Mouse (Mus musculus) heart, postnatal 0 days (tissue): ENCODE measurements around the gene Cherp. TPM values are rescaled to one million over a fixed set of nuclear protein-coding genes. Genes with fewer than 3 reads are reported as not detected.

Experiments used
- ATAC-seq: fragments of 200-750 bp; cut with Nextera tagmentation; 2 replicates; pipeline ENCODE4 v1.8.0; 2017; ENCODE audit warnings: low read depth, moderate number of reproducible peaks, moderate library complexity; ENCODE audit not compliant: insufficient read depth
- DNase-seq: peaks from one replicate; pipeline ENCODE4 v3.0.0-alpha.2; 2016; ENCODE audit warnings: low spot score
- H3K27ac ChIP-seq: fragments of 300-500 bp; sonication (generic); 2 replicates; pipeline ENCODE4 v1.5.1; 2014; ENCODE audit warnings: low read depth, mild to moderate bottlenecking
- H3K27me3 ChIP-seq: fragments of 300-500 bp; sonication (generic); 2 replicates; pipeline ENCODE4 v1.6.1; 2014; ENCODE audit warnings: low read length, mixed read lengths; ENCODE audit not compliant: control insufficient read depth, insufficient read depth
- H3K36me3 ChIP-seq: fragments of 300-500 bp; sonication (generic); replicated peaks from 2 replicates; pipeline ENCODE4 v1.6.1; 2014; ENCODE audit warnings: low read length, mixed read lengths; ENCODE audit not compliant: control insufficient read depth, insufficient read depth
- H3K4me1 ChIP-seq: fragments of 300-500 bp; sonication (generic); 2 replicates; pipeline ENCODE4 v1.6.1; 2014; ENCODE audit warnings: antibody characterized with exemption; ENCODE audit not compliant: control insufficient read depth, insufficient read depth
- H3K4me2 ChIP-seq: fragments of 300-500 bp; sonication (generic); 2 replicates; pipeline ENCODE4 v1.6.1; 2014; ENCODE audit warnings: low read depth, mild to moderate bottlenecking, low read length, moderate library complexity
- H3K4me3 ChIP-seq: fragments of 300-500 bp; sonication (generic); 2 replicates; pipeline ENCODE4 v1.5.1; 2014; ENCODE audit warnings: low read depth, low read length
- H3K9ac ChIP-seq: fragments of 300-500 bp; sonication (generic); replicated peaks from 2 replicates; pipeline ENCODE4 v1.6.1; 2014; ENCODE audit warnings: low read depth, low read length, mixed read lengths
- H3K9me3 ChIP-seq: fragments of 300-500 bp; sonication (generic); replicated peaks from 2 replicates; pipeline ENCODE4 v1.6.1; 2016; ENCODE audit warnings: low read length; ENCODE audit not compliant: control insufficient read depth
- CTCF ChIP-seq: IDR thresholded peaks from 2 replicates; pipeline ENCODE4 v1.5.1; 2016; ENCODE audit warnings: antibody characterized with exemption, control low read depth, low read depth
- EP300 ChIP-seq: IDR thresholded peaks from 2 replicates; pipeline ENCODE4 v1.6.1; 2016; ENCODE audit warnings: antibody characterized with exemption, low read depth
- WGBS: fragments of 180-500 bp; shearing (Covaris S2); extraction: QIAGEN DNeasy Blood & Tissue Kit; methylation state at CpG from one replicate; pipeline ENCODE4 v1.1.7; 2014; 5-methylcytosine and 5-hydroxymethylcytosine counted together
- microRNA-seq: library from miRNA; unstranded; fragments of <30 nt; microRNA quantifications from one replicate; pipeline ENCODE4, GENCODE M21; 2016
- polyA plus RNA-seq: library from polyadenylated mRNA; unstranded; fragments of >200 nt; fragmentation: Nextera tagmentation; extraction: Ambion mirVana; gene quantifications from 2 replicates; pipeline ENCODE4 v1.2.1, GENCODE M21; 2015
- total RNA-seq: library from RNA; depleted of rRNA; stranded (reverse); fragments of >200 nt; gene quantifications from 2 replicates; pipeline ENCODE4 v1.2.3, GENCODE M21; 2014; ENCODE audit warnings: low replicate concordance; rRNA removed

The Cherp gene
- total and polyA plus RNA-seq, 2 experiments from 2014 or later: 15.8 to 17.0 TPM

- no peaks in the 10 kb centered on the region for H3K36me3 ChIP-seq
- H3K4me1 ChIP-seq: peaks cover 48% of the 10 kb centered on the region
- H3K4me2 ChIP-seq: peak overlapping the region; percentile 90
- TF ChIP-seq CTCF (no peak), EP300 (no peak)
- H3K27ac ChIP-seq: peak overlapping the region; percentile 85
- H3K27me3 ChIP-seq: no peaks in the 10 kb centered on the region
- peak overlapping the region; percentile 75 for H3K4me3 ChIP-seq
- peak overlapping the region; percentile 83 for H3K9ac ChIP-seq
- peak; percentile 37 for ATAC-seq
- peak; percentile 34 for DNase-seq
- no peaks in the 10 kb centered on the region for H3K9me3 ChIP-seq
- WGBS: under 1% methylated on average over 67 of the region's 73 CpGs
Measured at GRCm38 (mm10) chr8:72420571-72421361, 54.3 kb downstream of the Cherp start.

DNA sequence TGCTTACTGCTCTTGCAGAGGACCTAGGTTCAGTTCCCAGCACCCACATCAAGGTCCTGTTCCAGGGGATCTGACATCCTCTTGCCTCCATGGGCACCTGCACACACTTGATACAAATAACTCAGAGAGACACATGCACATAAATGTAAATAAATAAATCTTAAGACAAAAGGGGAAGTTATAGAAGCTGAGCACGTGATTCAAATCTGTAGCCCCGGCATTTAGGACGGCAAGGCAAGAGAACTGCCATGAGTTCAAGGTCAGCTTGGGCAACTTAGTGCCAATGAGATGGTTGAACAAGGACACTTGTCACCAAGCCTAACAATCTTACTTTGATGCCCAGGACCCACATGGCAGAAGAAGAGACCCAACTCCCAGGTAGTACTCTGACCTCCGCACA is 57.0 kb downstream of the Cherp start:
- ATAC-seq (no peak), DNase-seq (no peak)
- no peak for TF ChIP-seq EP300
- TF ChIP-seq CTCF: no peak
- Histone ChIP-seq H3K27ac (no peak overlapping the region), H3K4me3 (no peak overlapping the region), H3K36me3 (0 out of 2 replicates have a peak, but pooled peaks cover 4% of the 10 kb centered on the region), H3K4me1 (peaks cover 65% of the 10 kb centered on the region), H3K9me3 (no peaks in the 10 kb centered on the region), H3K9ac (no peak overlapping the region), H3K27me3 (no peaks in the 10 kb centered on the region), H3K4me2 (no peak overlapping the region)
- 95% methylated on average over 4 of the region's 4 CpGs for WGBS

- Histone ChIP-seq H3K27me3 (no peaks in the 10 kb centered on the region), H3K4me1 (peaks cover 55% of the 10 kb centered on the region), H3K4me3 (no peak overlapping the region), H3K36me3 (0 out of 2 replicates have a peak, but pooled peaks cover 4% of the 10 kb centered on the region), H3K27ac (no peak overlapping the region), H3K4me2 (no peak overlapping the region), H3K9ac (no peak overlapping the region), H3K9me3 (no peaks in the 10 kb centered on the region)
- no peak for DNase-seq
- ATAC-seq: no peak
- TF ChIP-seq CTCF (no peak), EP300 (no peak)
- 33% methylated on average over 2 of the region's 2 CpGs for WGBS
Measured at GRCm38 (mm10) chr8:72415252-72415651, 59.8 kb downstream of the Cherp start.

DNA sequence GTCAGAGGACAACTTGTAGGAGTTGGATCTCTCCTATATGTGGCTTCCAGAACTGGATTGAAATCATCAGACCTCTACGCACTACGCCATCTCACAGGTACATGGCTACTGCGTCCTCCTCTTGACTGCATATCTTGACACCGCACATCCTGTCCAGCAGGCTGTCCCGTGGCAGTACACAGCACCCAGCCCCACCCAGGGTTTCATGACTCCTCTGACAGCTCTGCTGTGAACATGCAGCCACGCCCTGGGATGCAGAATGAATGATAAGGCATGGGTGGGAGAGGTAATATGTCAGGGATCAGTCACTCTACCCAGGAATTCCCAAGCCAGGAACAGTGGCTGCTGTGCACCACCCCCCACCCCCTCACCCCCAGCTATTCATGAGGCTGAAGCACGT is 61.2 kb downstream of the Cherp start:
- Histone ChIP-seq H3K4me3 (no peak overlapping the region), H3K36me3 (0 out of 2 replicates have a peak, but pooled peaks cover 4% of the 10 kb centered on the region), H3K4me1 (peaks cover 41% of the 10 kb centered on the region), H3K4me2 (no peak overlapping the region), H3K27me3 (no peaks in the 10 kb centered on the region), H3K9ac (no peak overlapping the region), H3K27ac (no peak overlapping the region), H3K9me3 (no peaks in the 10 kb centered on the region)
- TF ChIP-seq CTCF (no peak), EP300 (no peak)
- ATAC-seq (no peak), DNase-seq (no peak)
- 57% methylated on average over 7 of the region's 7 CpGs for WGBS

Small RNA genes within 50 kb of the gene (microRNA-seq; reads per million reads assigned to microRNA genes)
- 4.5 reads per million, percentile 19 among the genes with 10 or more reads in this experiment for gene Mir7068

Other genes with a start within 250 kb of the Cherp start
- 36.1 and 46.5 TPM in 2 replicates for gene Ap1m1, start 235.2 kb downstream of the Cherp start, total RNA-seq
- 82.8 and 83.4 TPM in 2 replicates for gene Ap1m1, start 235.2 kb downstream of the Cherp start, polyA plus RNA-seq
- 0.15 and 3.0 TPM in 2 replicates for gene Gm10282, start 170.0 kb downstream of the Cherp start, total RNA-seq
- 8.4 and 10.0 TPM in 2 replicates for gene Gm10282, start 170.0 kb downstream of the Cherp start, polyA plus RNA-seq
- 21.9 and 32.9 TPM in 2 replicates for gene Klf2, start 156.2 kb downstream of the Cherp start, total RNA-seq
- gene Klf2, start 156.2 kb downstream of the Cherp start, polyA plus RNA-seq: 17.7 and 21.3 TPM in 2 replicates
- 33.0 and 52.7 TPM in 2 replicates for gene Eps15l1, start 53.8 kb downstream of the Cherp start, total RNA-seq
- 23.2 and 24.9 TPM in 2 replicates for gene Eps15l1, start 53.8 kb downstream of the Cherp start, polyA plus RNA-seq
- gene Calr3, start 31.4 kb downstream of the Cherp start, total RNA-seq: 0.58 TPM in 1 of 2 replicates, not detected in the other
- gene Calr3, start 31.4 kb downstream of the Cherp start, polyA plus RNA-seq: 2.9 and 3.2 TPM in 2 replicates
- gene 1700030K09Rik, start 31.3 kb downstream of the Cherp start, total RNA-seq: 2.7 and 10.8 TPM in 2 replicates
- 5.7 and 5.9 TPM in 2 replicates for gene 1700030K09Rik, start 31.3 kb downstream of the Cherp start, polyA plus RNA-seq
- 34.2 and 35.7 TPM in 2 replicates for gene Slc35e1, start 17.4 kb upstream of the Cherp start, total RNA-seq
- gene Slc35e1, start 17.4 kb upstream of the Cherp start, polyA plus RNA-seq: 6.7 and 7.7 TPM in 2 replicates
- gene Med26, start 73.0 kb upstream of the Cherp start, total RNA-seq: 6.0 and 17.0 TPM in 2 replicates
- gene Med26, start 73.0 kb upstream of the Cherp start, polyA plus RNA-seq: 6.2 and 6.6 TPM in 2 replicates
- 101 and 108 TPM in 2 replicates for gene Smim7, start 95.9 kb upstream of the Cherp start, total RNA-seq
- gene Smim7, start 95.9 kb upstream of the Cherp start, polyA plus RNA-seq: 116 and 120 TPM in 2 replicates
- 278 and 325 TPM in 2 replicates for gene Tmem38a, start 96.8 kb upstream of the Cherp start, total RNA-seq
- gene Tmem38a, start 96.8 kb upstream of the Cherp start, polyA plus RNA-seq: 205 and 214 TPM in 2 replicates
- 2.0 and 2.3 TPM in 2 replicates for gene Nwd1, start 171.5 kb upstream of the Cherp start, total RNA-seq
- 0.15 and 0.20 TPM in 2 replicates for gene Nwd1, start 171.5 kb upstream of the Cherp start, polyA plus RNA-seq
- 195 and 231 TPM in 2 replicates for gene Sin3b, start 248.1 kb upstream of the Cherp start, total RNA-seq
- 190 and 203 TPM in 2 replicates for gene Sin3b, start 248.1 kb upstream of the Cherp start, polyA plus RNA-seq